Mouse (Mus musculus) lung, embryonic 16.5 days (tissue): ENCODE results near the gene Bckdk. TPM values are rescaled to one million over a fixed set of nuclear protein-coding genes. Genes with fewer than 3 reads are reported as not detected.
A peak's percentile ranks its signal among the peaks of the same experiment; 100 is the strongest.

ENCODE experiments used
- ATAC-seq: fragments of 200-750 bp; cut with Nextera tagmentation; 2 replicates; pipeline ENCODE4 v1.8.0; 2017; ENCODE audit warnings: low read depth, mild to moderate bottlenecking, moderate library complexity
- H3K27ac ChIP-seq: fragments of 300-500 bp; sonication (generic); 2 replicates; pipeline ENCODE4 v1.5.1; 2014; ENCODE audit warnings: mild to moderate bottlenecking, control low read depth, low read length
- H3K27me3 ChIP-seq: fragments of 300-500 bp; sonication (generic); 2 replicates; pipeline ENCODE4 v1.6.1; 2014; ENCODE audit warnings: low read depth, low read length, mixed read lengths; ENCODE audit not compliant: control insufficient read depth, insufficient read depth
- H3K36me3 ChIP-seq: fragments of 300-500 bp; sonication (generic); 2 replicates; pipeline ENCODE4 v1.6.1; 2014; ENCODE audit warnings: low read length; ENCODE audit not compliant: control insufficient read depth, insufficient read depth
- H3K4me1 ChIP-seq: fragments of 300-500 bp; sonication (generic); replicated peaks from 2 replicates; pipeline ENCODE4 v1.6.1; 2014; ENCODE audit warnings: low read length, mixed read lengths; ENCODE audit not compliant: control insufficient read depth, insufficient read depth
- H3K4me2 ChIP-seq: fragments of 300-500 bp; sonication (generic); 2 replicates; pipeline ENCODE4 v1.6.1; 2014; ENCODE audit warnings: low read depth, low read length, control low read depth
- H3K4me3 ChIP-seq: fragments of 300-500 bp; sonication (generic); 2 replicates; pipeline ENCODE4 v1.5.1; 2014; ENCODE audit warnings: mild to moderate bottlenecking, low read length, control low read depth
- H3K9ac ChIP-seq: fragments of 300-500 bp; sonication (generic); 2 replicates; pipeline ENCODE4 v1.6.1; 2014; ENCODE audit warnings: low read length, control low read depth
- H3K9me3 ChIP-seq: fragments of 300-500 bp; sonication (generic); 2 replicates; pipeline ENCODE4 v1.6.1; 2016; ENCODE audit warnings: low read length; ENCODE audit not compliant: control insufficient read depth
- WGBS: fragments of 180-500 bp; shearing (Covaris S2); extraction: QIAGEN DNeasy Blood & Tissue Kit; methylation state at CpG from one replicate; pipeline ENCODE4 v1.1.7; 2014; 5-methylcytosine and 5-hydroxymethylcytosine counted together
- polyA plus RNA-seq: library from polyadenylated mRNA; unstranded; fragments of >200 nt; fragmentation: Nextera tagmentation; extraction: Ambion mirVana; gene quantifications from 2 replicates; pipeline ENCODE4 v1.2.1, GENCODE M21; 2015

The Bckdk gene
- polyA plus RNA-seq, 1 experiment from 2014 or later = 129 TPM

DNA sequence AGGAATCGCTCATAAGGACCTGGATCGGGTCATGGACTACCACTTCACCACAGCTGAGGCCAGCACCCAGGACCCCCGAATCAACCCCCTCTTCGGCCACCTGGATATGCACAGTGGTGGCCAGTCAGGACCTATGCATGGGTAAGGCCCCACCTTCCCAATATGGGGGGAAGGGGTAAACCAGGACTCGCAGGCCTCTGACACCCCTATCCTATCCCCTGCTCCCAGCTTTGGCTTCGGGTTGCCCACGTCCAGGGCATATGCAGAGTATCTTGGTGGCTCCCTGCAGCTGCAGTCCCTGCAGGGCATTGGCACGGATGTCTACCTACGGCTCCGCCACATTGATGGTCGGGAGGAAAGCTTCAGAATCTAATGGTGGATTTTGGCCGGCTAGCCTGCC, 4.1 kb downstream of the Bckdk start:
- Histone ChIP-seq H3K4me1 (peaks cover 14% of the 10 kb centered on the region), H3K9me3 (no peaks in the 10 kb centered on the region), H3K9ac (no peak overlapping the region), H3K4me3 (no peak overlapping the region), H3K27ac (no peak overlapping the region), H3K27me3 (no peaks in the 10 kb centered on the region), H3K4me2 (no peak overlapping the region), H3K36me3 (peaks cover 46% of the 10 kb centered on the region)
- ATAC-seq = no peak
- 95% methylated on average over 12 of the region's 12 CpGs for WGBS

DNA sequence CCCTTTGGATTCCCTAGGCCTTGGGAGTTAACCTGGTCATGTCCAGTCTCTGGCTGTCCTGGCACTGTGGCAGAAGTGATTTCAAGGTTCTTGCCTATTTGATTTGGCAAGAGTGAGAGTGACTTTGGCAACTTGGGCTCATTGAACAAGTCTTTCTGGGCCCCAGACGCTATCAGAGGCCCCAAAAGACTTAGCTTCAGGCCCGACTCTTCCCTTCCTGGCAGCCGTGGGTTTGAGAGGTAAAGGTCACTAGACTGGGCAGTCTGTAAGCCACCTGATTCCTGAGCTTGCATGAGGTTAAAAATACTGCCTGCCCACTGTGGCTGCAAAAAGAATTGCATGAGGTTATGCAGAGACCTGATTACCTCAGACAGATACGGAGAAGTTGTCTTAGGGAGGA, 4.8 kb downstream of the Bckdk start:
- WGBS = 88% methylated on average over 4 of the region's 4 CpGs
- Histone ChIP-seq H3K4me1 (peaks cover 18% of the 10 kb centered on the region), H3K9ac (no peak overlapping the region), H3K27ac (no peak overlapping the region), H3K27me3 (no peaks in the 10 kb centered on the region), H3K4me3 (no peak overlapping the region), H3K4me2 (no peak overlapping the region), H3K9me3 (no peaks in the 10 kb centered on the region), H3K36me3 (peaks cover 46% of the 10 kb centered on the region)
- no peak for ATAC-seq

GRCm38 (mm10) chr7:127912190-127912871, 8.4 kb downstream of the Bckdk start, which contains the start of gene Kat8:
Gene Kat8, plus strand, starts transcription at chr7:127912516.
- Histone ChIP-seq H3K9me3 (no peaks in the 10 kb centered on the region), H3K27ac (peak within 1 kb of the TSS; percentile 86), H3K27me3 (no peaks in the 10 kb centered on the region), H3K4me3 (peak within 1 kb of the TSS; percentile 98), H3K4me1 (peaks cover 9% of the 10 kb centered on the region; the same call in 1 of the 2 replicates), H3K9ac (peak within 1 kb of the TSS; percentile 92), H3K36me3 (peaks cover 37% of the 10 kb centered on the region), H3K4me2 (peak within 1 kb of the TSS; percentile 56)
- ATAC-seq = peak; percentile 97
- under 1% methylated on average over 40 of the region's 40 CpGs for WGBS

GRCm38 (mm10) chr7:127912938-127913337, 9.1 kb downstream of the Bckdk start:
- Histone ChIP-seq H3K36me3 (peaks cover 34% of the 10 kb centered on the region), H3K9ac (peak overlapping the region; percentile 92), H3K27ac (peak overlapping the region; percentile 86), H3K9me3 (no peaks in the 10 kb centered on the region), H3K4me2 (peak overlapping the region; percentile 56), H3K4me1 (peaks cover 9% of the 10 kb centered on the region; the same call in 1 of the 2 replicates), H3K4me3 (peak overlapping the region; percentile 98), H3K27me3 (no peaks in the 10 kb centered on the region)
- ATAC-seq = no peak
- WGBS = 10% methylated on average over 4 of the region's 4 CpGs

DNA sequence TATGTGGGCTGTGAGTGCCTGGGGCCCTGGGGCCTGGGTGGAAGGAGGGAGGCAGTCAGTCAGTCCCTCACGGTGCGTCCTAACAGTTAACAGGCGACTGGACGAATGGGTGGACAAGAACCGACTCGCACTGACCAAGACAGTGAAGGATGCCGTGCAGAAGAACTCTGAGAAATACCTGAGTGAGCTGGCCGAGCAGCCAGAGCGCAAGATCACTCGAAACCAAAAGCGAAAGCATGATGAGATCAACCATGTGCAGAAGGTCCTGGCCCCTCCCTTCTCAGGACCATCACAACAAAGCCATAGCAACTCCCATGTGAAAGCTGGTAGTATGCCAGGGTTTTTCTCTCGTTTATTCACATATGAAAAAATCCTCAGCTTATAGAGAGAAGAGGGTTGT, 11.4 kb downstream of the Bckdk start:
- Histone ChIP-seq H3K4me1 (peaks cover 9% of the 10 kb centered on the region; the same call in 1 of the 2 replicates), H3K4me2 (no peak overlapping the region), H3K4me3 (no peak overlapping the region), H3K27me3 (no peaks in the 10 kb centered on the region), H3K9ac (no peak overlapping the region), H3K27ac (no peak overlapping the region), H3K36me3 (peaks cover 16% of the 10 kb centered on the region), H3K9me3 (no peaks in the 10 kb centered on the region)
- no peak for ATAC-seq
- WGBS = 89% methylated on average over 12 of the region's 12 CpGs

DNA sequence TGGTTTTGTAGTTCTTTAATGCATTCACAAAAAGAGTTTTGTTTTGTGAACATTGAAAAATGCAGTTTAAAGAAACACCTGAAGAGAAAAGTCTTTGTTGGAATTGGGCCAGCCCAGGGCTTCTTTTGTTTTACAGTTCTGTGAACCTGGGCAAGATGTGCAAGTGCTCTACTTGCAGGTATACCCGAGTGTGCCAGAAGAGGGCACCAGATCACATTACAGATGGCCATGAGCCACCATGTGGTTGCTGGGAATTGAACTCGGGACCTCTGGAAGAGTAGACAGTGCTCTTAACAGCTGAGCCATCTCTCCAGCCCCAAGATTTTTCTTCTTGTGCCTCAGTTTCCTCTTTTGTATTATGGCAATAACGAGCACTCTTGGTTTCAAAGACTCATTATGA, 14.3 kb downstream of the Bckdk start:
- peaks cover 3% of the 10 kb centered on the region; the same call in 1 of the 2 replicates for H3K4me1 ChIP-seq
- no peak overlapping the region for H3K27ac ChIP-seq
- no peak overlapping the region for H3K9ac ChIP-seq
- H3K36me3 ChIP-seq = peaks cover 15% of the 10 kb centered on the region
- no peaks in the 10 kb centered on the region for H3K27me3 ChIP-seq
- H3K4me3 ChIP-seq = no peak overlapping the region
- H3K4me2 ChIP-seq = no peak overlapping the region
- no peak for ATAC-seq
- no peaks in the 10 kb centered on the region for H3K9me3 ChIP-seq
- WGBS = 57% methylated on average over 3 of the region's 3 CpGs

GRCm38 (mm10) chr7:127919290-127919689, 15.4 kb downstream of the Bckdk start:
- WGBS = 72% methylated on average over 7 of the region's 7 CpGs
- no peak for ATAC-seq
- Histone ChIP-seq H3K27me3 (no peaks in the 10 kb centered on the region), H3K4me3 (no peak overlapping the region), H3K27ac (no peak overlapping the region), H3K36me3 (peaks cover 15% of the 10 kb centered on the region), H3K4me1 (peaks cover 12% of the 10 kb centered on the region), H3K4me2 (no peak overlapping the region), H3K9ac (no peak overlapping the region), H3K9me3 (no peaks in the 10 kb centered on the region)

DNA sequence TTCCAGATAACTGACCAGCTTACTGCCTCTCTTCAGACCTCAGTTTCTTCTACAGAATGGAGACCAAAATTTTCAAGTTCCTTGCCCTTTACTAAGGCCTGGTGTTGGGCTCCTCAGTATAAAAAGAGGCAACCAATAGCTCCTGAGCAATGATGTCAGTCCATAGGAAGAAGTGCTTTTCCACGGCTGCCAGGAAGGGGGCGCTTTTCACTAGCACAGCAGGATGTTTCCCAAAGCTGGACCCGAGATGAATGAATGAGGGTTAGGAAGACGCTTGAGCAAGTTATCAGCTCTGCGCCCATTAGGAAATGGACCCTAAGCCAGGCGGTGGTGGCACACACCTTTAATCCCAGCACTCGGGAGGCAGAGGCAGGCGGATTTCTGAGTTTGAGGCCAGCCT, 17.6 kb downstream of the Bckdk start:
- Histone ChIP-seq H3K9ac (no peak overlapping the region), H3K9me3 (no peaks in the 10 kb centered on the region), H3K4me2 (no peak overlapping the region), H3K4me1 (peaks cover 19% of the 10 kb centered on the region), H3K27ac (no peak overlapping the region), H3K4me3 (no peak overlapping the region), H3K27me3 (no peaks in the 10 kb centered on the region), H3K36me3 (peaks cover 15% of the 10 kb centered on the region)
- no peak for ATAC-seq
- 62% methylated on average over 8 of the region's 8 CpGs for WGBS

- Histone ChIP-seq H3K9ac (no peak overlapping the region), H3K36me3 (peaks cover 13% of the 10 kb centered on the region), H3K9me3 (no peaks in the 10 kb centered on the region), H3K4me1 (peaks cover 26% of the 10 kb centered on the region), H3K4me2 (no peak overlapping the region), H3K27ac (peak overlapping the region; percentile 63), H3K4me3 (no peak overlapping the region), H3K27me3 (no peaks in the 10 kb centered on the region)
- 46% methylated on average over 6 of the region's 6 CpGs for WGBS
- ATAC-seq = no peak
These were observed 18.8 kb downstream of the Bckdk start for GRCm38 (mm10) chr7:127922451-127923275.
